Mouse (Mus musculus): ENCODE measurements at regions not wholly inside any gene's neighbourhood (a gene's known extent, or its start where the extent isn't known, plus 50 kb on each side); places are given as distances from the start of the nearest gene placed in this dataset.

DNA sequence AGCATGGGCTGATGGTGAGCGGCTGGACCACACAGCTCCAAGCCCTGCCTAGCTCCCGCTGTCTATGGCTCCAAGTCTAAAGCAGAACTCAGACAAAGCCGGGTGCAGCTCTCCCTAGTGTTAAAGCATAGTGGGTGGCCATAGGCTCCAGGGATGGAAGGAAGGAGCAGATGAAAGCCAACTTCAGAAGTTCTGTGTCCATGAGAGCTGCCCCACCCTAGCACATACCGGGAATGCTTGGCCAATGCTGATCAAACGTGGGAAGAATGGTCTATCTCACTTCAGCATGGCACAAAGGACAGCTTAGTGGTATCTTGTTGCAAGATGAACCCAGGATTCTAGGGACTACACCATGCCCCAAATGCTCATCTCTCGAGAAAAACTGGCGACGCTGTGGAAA, 55.5 kb upstream of the Ssx2ip start:
- TF ChIP-seq POLR2A (IDR thresholded peaks at IDR 0.05; ENCODE audit: low read depth, low read length): no peak
- TF ChIP-seq CTCF (IDR thresholded peaks at IDR 0.05; ENCODE audit: borderline replicate concordance, insufficient read depth, low read length): no peak

Data from embryonic fibroblast, embryonic 13.5 days (primary cell).